Mouse (Mus musculus) CH12.LX (cell line): ENCODE measurements at regions not wholly inside any gene's neighbourhood (a gene's known extent, or its start where the extent isn't known, plus 50 kb on each side); places are given as distances from the start of the nearest gene placed in this dataset.

Experiments used
- DNase-seq: peaks from one replicate; pipeline ENCODE4 v3.0.0-alpha.2; 2013; ENCODE audit errors: extremely low read depth
- H3K27ac ChIP-seq: 2 replicates; pipeline ENCODE4 v1.5.1; 2012; ENCODE audit warnings: low read depth, mild to moderate bottlenecking, control low read depth, moderate library complexity; ENCODE audit not compliant: insufficient read depth
- H3K27me3 ChIP-seq: replicated peaks from 2 replicates; pipeline ENCODE3; 2012; ENCODE audit warnings: inconsistent platforms
- H3K36me3 ChIP-seq, 2 experiments: replicated peaks in 1 of 2; 2 replicates each; pipeline versions ENCODE3 to v1.6.1; 2012; ENCODE audit warnings: inconsistent platforms in 1 of 2, low read length in 1 of 2, mild to moderate bottlenecking in 1 of 2, mixed read lengths in 1 of 2, moderate library complexity in 1 of 2; ENCODE audit not compliant: control insufficient read depth in 1 of 2, insufficient read depth in 1 of 2
- H3K4me1 ChIP-seq, 2 experiments: 2 replicates each; pipeline ENCODE4 v1.6.1; 2012; ENCODE audit warnings: inconsistent platforms in 1 of 2, moderate library complexity in 1 of 2; ENCODE audit not compliant: insufficient read depth in 2 of 2, control insufficient read depth in 1 of 2
- H3K4me2 ChIP-seq: 2 replicates; pipeline ENCODE4 v1.6.1; 2012; ENCODE audit warnings: low read depth, mild to moderate bottlenecking, control low read depth; ENCODE audit not compliant: poor library complexity, insufficient read depth, severe bottlenecking
- H3K4me3 ChIP-seq, 3 experiments: fragments of 150-350 bp in 1 of 3; sonication (generic) in 1 of 3; replicated peaks in 1 of 3; 2 replicates each; pipeline versions ENCODE3 to v1.5.1; 2011 to 2012; ENCODE audit warnings: low read depth in 2 of 3, low read length in 2 of 3, mild to moderate bottlenecking in 2 of 3, moderate library complexity in 2 of 3, control low read depth in 1 of 3, improper control_type of control experiment in 1 of 3, inconsistent platforms in 1 of 3, mixed read lengths in 1 of 3; ENCODE audit not compliant: poor library complexity in 1 of 3
- H3K79me2 ChIP-seq: replicated peaks from 2 replicates; pipeline ENCODE4 v1.6.1; 2012; ENCODE audit warnings: mild to moderate bottlenecking, moderate library complexity; ENCODE audit not compliant: control insufficient read depth, poor library complexity, insufficient read depth, severe bottlenecking; ENCODE audit errors: extremely low read depth
- H3K9ac ChIP-seq: 2 replicates; pipeline ENCODE4 v1.6.1; 2012; ENCODE audit warnings: low read depth, mild to moderate bottlenecking, control low read depth, moderate library complexity; ENCODE audit not compliant: insufficient read depth
- H3K9me3 ChIP-seq: replicated peaks from 2 replicates; pipeline ENCODE3; 2012; ENCODE audit warnings: low read length, inconsistent platforms, mixed read lengths
- BHLHE40 ChIP-seq: IDR thresholded peaks from 2 replicates; pipeline ENCODE4 v1.6.1; 2011; ENCODE audit warnings: mild to moderate bottlenecking, low read depth, low read length, improper control_type of control experiment
- CHD1 ChIP-seq: IDR thresholded peaks from 2 replicates; pipeline ENCODE4 v1.6.1; 2012; ENCODE audit warnings: low read depth, low read length, improper control_type of control experiment, inconsistent platforms
- CTCF ChIP-seq, 2 experiments: IDR thresholded peaks in 1 of 2; conservative IDR thresholded peaks in 1 of 2; 2 replicates each; pipeline ENCODE4 v1.5.1; 2011 to 2012; ENCODE audit warnings: low read depth in 2 of 2, low read length in 2 of 2, improper control_type of control experiment in 1 of 2, inconsistent platforms in 1 of 2, mild to moderate bottlenecking in 1 of 2, moderate library complexity in 1 of 2
- ELF1 ChIP-seq: IDR thresholded peaks from 2 replicates; pipeline ENCODE4 v1.6.1; 2014; ENCODE audit warnings: low read depth, mild to moderate bottlenecking, inconsistent platforms, low read length, improper control_type of control experiment
- GABPA ChIP-seq: IDR thresholded peaks from 2 replicates; pipeline ENCODE4 v1.6.1; 2012; ENCODE audit warnings: low read depth, low read length, improper control_type of control experiment, inconsistent platforms; ENCODE audit not compliant: insufficient replicate concordance
- JUN ChIP-seq: IDR thresholded peaks from 2 replicates; pipeline ENCODE4 v1.6.1; 2011; ENCODE audit warnings: low read depth, mild to moderate bottlenecking, low read length, improper control_type of control experiment, moderate library complexity; ENCODE audit not compliant: insufficient read depth
- JUND ChIP-seq: conservative IDR thresholded peaks from 2 replicates; pipeline ENCODE4 v1.6.1; 2011; ENCODE audit warnings: low read depth, low read length, improper control_type of control experiment
- KAT2A ChIP-seq: IDR thresholded peaks from 2 replicates; pipeline ENCODE4 v1.6.1; 2012; ENCODE audit warnings: low read length, improper control_type of control experiment, inconsistent platforms; ENCODE audit not compliant: insufficient replicate concordance
- MAX ChIP-seq: IDR thresholded peaks from 2 replicates; pipeline ENCODE4 v1.6.1; 2011; ENCODE audit warnings: low read length, improper control_type of control experiment
- MAZ ChIP-seq: IDR thresholded peaks from 2 replicates; pipeline ENCODE4 v1.6.1; 2012; ENCODE audit warnings: low read depth, mild to moderate bottlenecking, inconsistent platforms, low read length, improper control_type of control experiment, moderate library complexity
- MEF2A ChIP-seq: IDR thresholded peaks from 2 replicates; pipeline ENCODE4 v1.6.1; 2014; ENCODE audit warnings: low read depth, mild to moderate bottlenecking, inconsistent platforms, low read length, improper control_type of control experiment, borderline replicate concordance
- MYC ChIP-seq: IDR thresholded peaks from 2 replicates; pipeline ENCODE4 v1.6.1; 2011; ENCODE audit warnings: low read depth, mild to moderate bottlenecking, improper control_type of control experiment, low read length
- PAX5 ChIP-seq: IDR thresholded peaks from 2 replicates; pipeline ENCODE4 v1.6.1; 2012; ENCODE audit warnings: low read length, inconsistent platforms, mixed read lengths
- RAD21 ChIP-seq: IDR thresholded peaks from 2 replicates; pipeline ENCODE4 v1.6.1; 2011; ENCODE audit warnings: low read depth, mild to moderate bottlenecking, low read length, improper control_type of control experiment, moderate library complexity
- RCOR1 ChIP-seq: conservative IDR thresholded peaks from 2 replicates; pipeline ENCODE4 v1.6.1; 2012; ENCODE audit warnings: low read depth, mild to moderate bottlenecking, inconsistent platforms, low read length, improper control_type of control experiment
- SIN3A ChIP-seq: IDR thresholded peaks from 2 replicates; pipeline ENCODE4 v1.6.1; 2012; ENCODE audit warnings: low read length, improper control_type of control experiment, inconsistent platforms
- TBP ChIP-seq: conservative IDR thresholded peaks from 2 replicates; pipeline ENCODE4 v1.6.1; 2011; ENCODE audit warnings: low read depth, low read length, improper control_type of control experiment
- TCF12 ChIP-seq: IDR thresholded peaks from 2 replicates; pipeline ENCODE4 v1.6.1; 2014; ENCODE audit warnings: low read depth, mild to moderate bottlenecking, inconsistent platforms, low read length, improper control_type of control experiment
- UBTF ChIP-seq: IDR thresholded peaks from 2 replicates; pipeline ENCODE4 v1.6.1; 2012; ENCODE audit warnings: low read depth, mild to moderate bottlenecking, inconsistent platforms, low read length, improper control_type of control experiment, moderate library complexity
- USF1 ChIP-seq: IDR thresholded peaks from 2 replicates; pipeline ENCODE4 v1.6.1; 2014; ENCODE audit warnings: low read depth, mild to moderate bottlenecking, inconsistent platforms, low read length, improper control_type of control experiment
- USF2 ChIP-seq: conservative IDR thresholded peaks from 2 replicates; pipeline ENCODE4 v1.6.1; 2011; ENCODE audit warnings: low read depth, low read length, improper control_type of control experiment
- ZC3H11A ChIP-seq: IDR thresholded peaks from 2 replicates; pipeline ENCODE4 v1.6.1; 2012; ENCODE audit warnings: low read depth, mild to moderate bottlenecking, inconsistent platforms, low read length, improper control_type of control experiment
- ZKSCAN1 ChIP-seq: IDR thresholded peaks from 2 replicates; pipeline ENCODE4 v1.6.1; 2012; ENCODE audit warnings: low read depth, inconsistent platforms, low read length, improper control_type of control experiment, borderline replicate concordance
- ZMIZ1 ChIP-seq: IDR thresholded peaks from 2 replicates; pipeline ENCODE4 v1.6.1; 2012; ENCODE audit warnings: low read depth, mild to moderate bottlenecking, inconsistent platforms, low read length, improper control_type of control experiment
- ZNF384 ChIP-seq: IDR thresholded peaks from 2 replicates; pipeline ENCODE4 v1.6.1; 2012; ENCODE audit warnings: low read depth, low read length, improper control_type of control experiment, inconsistent platforms
- dilution Hi-C: fragments of 300-500 bp; cut with MboI; formaldehyde crosslinking; loops from 2 replicates; pipeline ENCODE4 v1.14.3; 2020; ENCODE audit warnings: low sequenced_read_pairs; ENCODE audit not compliant: extremely low pct_unique_long_range_greater_than_20kb, extremely low pct_ligation_motif_present
- in situ Hi-C: fragments of 300-500 bp; cut with MboI; formaldehyde crosslinking; loops from 3 replicates; pipeline ENCODE4 v1.14.3; 2019; ENCODE audit warnings: low sequenced_read_pairs, low pct_ligation_motif_present, low pct_unique_long_range_greater_than_20kb, mixed read lengths

GRCm38 (mm10) chr1:149323095-149323494 lies 638.0 kb downstream of the Pla2g4a start:
- Histone ChIP-seq H3K9me3 (peaks cover 7% of the 10 kb centered on the region), H3K27me3 (no peaks in the 10 kb centered on the region), H3K4me2 (no peak overlapping the region), H3K4me3 (no peak overlapping the region), H3K27ac (no peak overlapping the region), H3K4me1 (no peaks in the 10 kb centered on the region), H3K9ac (no peak overlapping the region), H3K36me3 (no peaks in the 10 kb centered on the region), H3K79me2 (no peaks in the 10 kb centered on the region)
- dilution Hi-C loops (no loop called here), in situ Hi-C loops (no loop called here)
- no peak for DNase-seq
- TF ChIP-seq KAT2A (no peak), ELF1 (no peak), CHD1 (no peak), TBP (no peak), MAX (no peak), ZKSCAN1 (no peak), ZMIZ1 (no peak), UBTF (no peak), RAD21 (no peak), MYC (no peak), RCOR1 (no peak), JUN (no peak)

GRCm38 (mm10) chr1:149289725-149290124 lies 671.4 kb downstream of the Pla2g4a start:
- peaks cover 14% of the 10 kb centered on the region for H3K9me3 ChIP-seq
- H3K27ac ChIP-seq: no peak overlapping the region
- H3K4me2 ChIP-seq: no peak overlapping the region
- H3K79me2 ChIP-seq: no peaks in the 10 kb centered on the region
- no peak for TF ChIP-seq ELF1
- no peak for TF ChIP-seq CHD1
- no peak for TF ChIP-seq MAZ
- TF ChIP-seq KAT2A: no peak
- no peak for TF ChIP-seq MEF2A
- no peak for TF ChIP-seq JUN
- TF ChIP-seq ZNF384: no peak
- TF ChIP-seq SIN3A: no peak
- TF ChIP-seq TCF12: no peak
- no peak for TF ChIP-seq BHLHE40
- no peak for TF ChIP-seq USF1
- no peak for TF ChIP-seq GABPA
- TF ChIP-seq CTCF (conservative IDR thresholded peaks at IDR 0.05 in 1 of 2, IDR thresholded peaks at IDR 0.05 in 1 of 2; ENCODE audit: low read depth in 2 of 2, low read length in 2 of 2): no peak
- TF ChIP-seq USF2: no peak
- TF ChIP-seq PAX5: no peak
- no peak for TF ChIP-seq JUND
- no peak for TF ChIP-seq ZC3H11A
- no peak for TF ChIP-seq RCOR1
- DNase-seq: no peak
- no peak overlapping the region for H3K9ac ChIP-seq
- H3K27me3 ChIP-seq: no peaks in the 10 kb centered on the region
- in situ Hi-C loops (no loop called here), dilution Hi-C loops (no loop called here)
- no peaks in the 10 kb centered on the region for H3K4me1 ChIP-seq
- no peaks in the 10 kb centered on the region for H3K36me3 ChIP-seq
- H3K4me3 ChIP-seq: no peak overlapping the region
